Mouse (Mus musculus): ENCODE measurements around the gene Nipal3.

The Nipal3 gene

DNA sequence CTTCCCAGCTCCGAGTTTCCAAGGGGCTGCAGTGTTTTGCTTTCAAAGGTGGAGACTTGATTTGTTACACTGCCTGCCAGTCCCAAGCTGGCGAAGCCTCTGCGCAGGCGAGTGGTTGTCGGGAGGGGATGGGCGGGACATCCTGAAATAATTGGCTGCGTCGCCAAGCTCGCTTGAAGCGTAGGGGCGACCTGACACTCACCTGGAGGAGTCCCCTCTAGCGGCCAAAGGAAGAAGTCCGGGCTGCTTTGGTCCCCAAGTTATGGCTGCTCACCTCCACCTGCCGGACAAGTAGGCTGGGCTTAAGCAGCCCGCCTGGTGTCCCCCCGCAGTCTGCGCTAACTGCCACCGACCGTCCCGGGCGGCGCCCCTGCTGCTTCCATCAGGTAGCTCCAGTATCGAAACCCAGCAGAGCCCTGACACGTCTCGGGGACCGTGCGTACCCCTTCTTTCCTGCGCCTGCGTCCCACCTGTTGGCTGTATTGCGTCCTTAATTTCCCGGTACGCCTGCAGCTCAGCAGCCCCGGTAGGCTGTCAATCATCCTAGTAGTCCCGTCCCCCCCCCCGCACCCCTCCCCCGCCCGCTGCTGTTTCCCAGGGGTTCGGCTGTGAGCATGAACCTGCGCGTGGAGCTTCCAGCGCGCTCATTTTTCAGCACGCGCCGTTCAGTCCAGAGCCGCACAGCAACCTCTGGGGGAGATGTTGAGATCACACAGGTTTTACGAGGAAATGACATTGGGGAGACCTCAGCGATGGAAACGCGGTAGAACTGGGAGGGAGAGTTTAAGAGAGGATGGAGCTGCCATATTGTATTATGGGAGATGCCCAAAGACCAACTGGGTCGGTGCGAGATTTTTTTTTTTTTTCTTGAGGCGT is at the start of gene Nipal3, which contains the start of gene Stpg1:
TSS of gene Nipal3 (minus strand) at position 518 of the 876 bp plus-strand sequence.
TSS of gene Stpg1 (plus strand) at position 270 of the 876 bp plus-strand sequence.
- DNase-seq (ENCODE audit: low read depth, low spot score) = peak; percentile 89

DNA sequence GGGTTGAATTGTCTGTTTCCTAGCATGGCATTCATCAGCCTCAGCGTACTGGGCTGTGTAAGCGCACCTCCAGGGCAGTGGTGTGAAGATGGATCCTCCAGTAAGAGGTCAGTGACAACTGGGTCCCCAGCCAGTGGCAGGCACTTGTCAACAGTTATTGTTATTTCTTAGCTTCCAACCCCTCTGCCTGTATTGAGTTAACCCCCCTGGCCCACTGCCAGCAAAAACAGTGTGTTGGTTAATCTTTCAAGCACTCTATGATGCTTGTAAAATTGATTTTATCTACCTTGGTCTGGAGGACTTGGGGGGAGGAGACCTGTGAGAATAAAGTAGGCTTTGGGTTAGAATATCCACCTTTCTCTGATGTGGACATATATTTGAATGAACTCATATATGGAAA is 49.4 kb upstream of the Nipal3 start:
- DNase-seq (ENCODE audit: low read depth, low spot score) = no peak

DNA sequence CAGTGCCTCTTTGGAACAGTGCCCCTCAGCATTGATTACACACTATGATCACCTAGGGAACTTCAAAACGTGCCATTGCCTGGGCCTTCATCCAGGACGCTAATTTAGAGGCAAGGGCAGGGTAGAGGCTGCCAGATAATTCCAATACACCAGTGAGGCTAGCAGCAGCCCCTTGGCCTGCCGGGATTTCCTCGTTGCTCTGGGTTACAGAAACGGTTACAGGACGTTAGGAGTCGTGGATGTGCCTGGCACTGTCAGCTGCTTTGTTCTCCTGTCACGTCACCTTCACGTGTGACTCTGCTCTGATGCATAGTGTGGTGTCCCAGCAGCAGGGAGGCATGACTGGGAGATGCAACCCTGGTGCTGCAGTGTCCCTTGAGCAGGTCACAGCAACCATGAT is 45.2 kb upstream of the Nipal3 start:
- DNase-seq (ENCODE audit: low read depth, low spot score) = no peak

DNA sequence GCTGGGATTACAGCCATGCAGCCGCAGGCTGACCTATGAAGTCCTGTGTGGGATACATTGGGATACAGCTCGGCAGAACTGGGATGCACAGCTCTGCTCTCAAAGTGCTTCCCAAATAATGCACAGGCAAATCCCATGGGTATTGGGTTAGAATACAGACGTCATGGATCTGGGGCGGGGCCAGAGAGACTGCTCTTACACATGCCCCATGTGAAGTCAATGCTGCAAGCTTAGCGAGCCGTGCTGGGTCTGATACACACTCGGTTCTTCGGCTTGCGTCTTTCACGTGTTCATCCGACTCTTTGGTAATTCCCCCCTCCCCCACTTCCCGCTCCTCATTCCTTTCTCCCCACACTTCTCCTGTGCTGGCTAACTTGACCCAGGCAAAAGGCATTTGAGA is 44.2 kb upstream of the Nipal3 start:
- DNase-seq (ENCODE audit: low read depth, low spot score) = no peak

DNA sequence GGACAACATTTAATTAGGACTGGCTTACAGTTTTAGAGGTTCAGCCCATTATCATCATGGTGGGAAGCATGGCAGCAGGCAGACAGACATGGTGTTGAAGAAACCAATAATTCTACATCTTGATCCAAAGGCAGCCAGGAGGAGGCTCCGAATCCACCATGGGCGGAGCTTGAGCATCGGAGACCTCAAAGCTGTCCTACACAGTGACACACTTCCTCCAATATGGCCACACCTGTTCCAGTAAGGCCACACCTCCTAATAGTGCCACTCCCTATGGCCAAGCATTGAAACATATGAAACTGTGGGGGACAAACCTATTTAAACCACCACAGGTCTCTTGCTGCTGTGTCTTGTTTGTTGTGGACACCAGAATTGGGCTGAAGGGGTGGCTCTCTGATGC is 40.2 kb upstream of the Nipal3 start:
- no peak for DNase-seq (ENCODE audit: low read depth, low spot score)

DNA sequence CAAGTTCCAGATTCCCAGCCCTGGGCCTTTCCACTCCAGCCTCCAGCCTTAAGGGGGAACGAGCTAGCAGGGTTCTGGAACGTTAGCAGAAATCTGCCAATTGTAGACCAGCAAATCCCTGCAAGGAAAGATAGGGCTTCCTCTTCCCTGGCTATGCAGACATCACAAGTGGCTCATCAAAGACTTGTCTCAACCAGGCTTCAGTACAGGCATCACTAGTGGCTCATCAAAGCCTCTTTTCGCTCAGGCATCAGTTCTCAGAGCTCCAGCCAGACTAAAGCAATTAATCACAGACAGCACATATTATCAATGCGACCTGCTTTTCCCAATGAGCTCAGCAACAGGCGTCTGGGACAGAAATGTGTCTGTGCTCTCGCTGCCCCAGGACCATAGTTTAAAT is 38.2 kb upstream of the Nipal3 start:
- no peak for DNase-seq (ENCODE audit: low read depth, low spot score)

DNA sequence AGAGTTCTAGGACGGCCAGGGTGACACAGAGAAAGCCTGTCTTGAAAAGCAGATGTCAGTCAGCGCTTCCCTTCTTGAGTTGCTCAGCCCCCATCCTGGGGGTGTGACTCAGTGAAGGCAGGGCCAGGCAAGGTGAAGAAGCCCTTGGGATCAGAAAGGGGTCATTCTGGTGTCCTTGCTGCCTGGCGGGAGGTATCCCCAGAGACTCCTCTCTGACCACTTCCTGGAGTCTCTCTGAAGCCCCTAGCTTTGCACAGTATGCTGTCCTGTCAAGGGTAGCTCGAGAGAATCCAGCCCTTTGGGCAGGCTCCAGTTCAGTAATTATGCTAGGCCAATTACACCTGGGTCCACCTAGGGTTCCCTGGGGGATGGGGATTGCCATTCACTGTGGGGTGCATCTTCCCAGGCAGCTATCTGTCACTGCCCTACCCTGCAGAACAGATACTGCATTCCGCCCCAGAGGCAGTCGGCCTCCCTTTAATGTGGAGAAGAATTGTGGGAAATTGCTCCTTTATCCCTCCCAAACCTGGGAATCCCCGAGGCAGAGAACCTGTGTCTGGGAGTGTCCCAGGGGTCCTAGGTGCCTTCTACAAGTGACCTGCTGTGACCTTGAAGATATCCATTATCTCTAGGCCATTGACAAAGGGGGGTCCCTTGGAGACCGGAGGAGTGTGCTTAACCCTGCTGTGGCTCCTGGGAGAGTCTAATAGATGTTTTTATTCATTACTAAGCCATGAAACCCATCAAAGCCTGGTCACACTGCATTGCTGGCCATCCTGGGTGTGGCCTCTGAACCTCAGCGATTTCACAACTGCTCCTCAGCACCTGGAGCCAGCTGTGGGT is 37.2 kb upstream of the Nipal3 start:
- no peak for DNase-seq (ENCODE audit: low read depth, low spot score)

DNA sequence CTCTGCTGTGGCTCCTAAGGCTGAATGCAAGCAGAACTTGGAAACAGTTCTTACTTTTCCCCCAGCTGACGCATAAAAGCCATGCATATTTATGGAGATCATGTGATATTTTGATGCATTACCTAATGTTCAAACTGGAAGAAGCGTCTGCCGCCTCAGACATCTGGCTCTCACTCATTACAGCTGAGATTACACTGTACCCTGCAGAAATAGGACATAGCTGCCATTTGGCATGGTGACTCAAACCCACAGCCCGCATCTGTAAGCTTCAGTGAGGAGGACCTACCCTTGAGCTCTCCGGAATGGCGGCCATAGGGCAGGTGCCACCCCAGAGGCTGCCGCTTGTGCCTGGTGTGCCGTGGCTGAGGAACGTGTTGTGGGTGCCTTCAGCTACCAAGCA is 36.4 kb upstream of the Nipal3 start:
- no peak for DNase-seq (ENCODE audit: low read depth, low spot score)

DNA sequence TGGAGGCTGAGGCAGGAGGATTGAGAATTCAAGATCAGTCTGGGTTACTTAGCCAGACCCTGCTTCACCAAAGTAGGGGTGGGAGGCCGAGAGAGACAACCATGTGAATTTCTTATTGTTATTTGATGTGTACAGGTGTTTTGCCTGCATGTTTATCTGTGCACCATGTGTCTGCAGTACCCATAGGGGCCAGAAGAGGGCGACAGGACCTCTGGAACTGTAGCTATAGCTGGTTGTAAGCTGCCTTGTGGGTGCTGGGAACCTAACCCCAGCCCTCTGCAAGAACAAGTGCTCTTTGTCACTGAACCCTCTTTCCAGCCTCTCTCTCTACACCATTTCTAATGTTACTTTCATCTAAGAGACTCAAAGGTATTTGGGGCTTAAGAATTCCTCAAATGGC is 35.4 kb upstream of the Nipal3 start:
- no peak for DNase-seq (ENCODE audit: low read depth, low spot score)

DNA sequence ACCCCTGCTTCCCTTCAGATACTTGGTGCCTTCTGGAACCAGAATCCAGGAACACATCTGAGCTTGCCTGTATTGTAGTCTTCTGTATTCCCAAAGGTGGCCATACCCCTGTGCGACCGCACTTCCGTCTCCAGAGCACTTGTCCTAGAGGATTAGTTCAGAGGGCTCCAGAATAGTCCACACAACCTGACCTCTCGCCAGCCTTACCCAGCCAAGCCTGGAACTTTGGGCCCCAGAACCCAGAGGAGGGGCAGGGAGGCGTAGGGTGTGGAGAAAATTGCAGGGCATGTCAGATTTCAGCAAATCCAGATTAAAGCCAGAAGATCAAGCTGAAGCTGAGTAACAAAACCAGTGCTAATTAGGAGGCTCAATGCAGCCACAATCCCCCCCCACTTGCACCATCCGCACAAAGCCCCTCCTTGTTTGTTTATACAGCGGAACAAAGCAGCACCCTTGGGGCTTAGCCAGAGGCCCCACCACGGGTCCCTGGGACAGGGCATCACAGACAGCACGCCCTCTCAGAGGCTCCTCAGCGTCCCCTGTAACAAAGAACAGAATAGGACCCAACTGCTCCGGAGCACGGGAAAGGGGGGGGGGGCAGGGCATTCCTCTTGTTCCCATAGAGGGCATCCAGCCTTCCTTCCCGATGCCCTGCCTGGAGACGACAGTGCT is 31.3 kb upstream of the Nipal3 start:
- DNase-seq (ENCODE audit: low read depth, low spot score) = no peak

DNA sequence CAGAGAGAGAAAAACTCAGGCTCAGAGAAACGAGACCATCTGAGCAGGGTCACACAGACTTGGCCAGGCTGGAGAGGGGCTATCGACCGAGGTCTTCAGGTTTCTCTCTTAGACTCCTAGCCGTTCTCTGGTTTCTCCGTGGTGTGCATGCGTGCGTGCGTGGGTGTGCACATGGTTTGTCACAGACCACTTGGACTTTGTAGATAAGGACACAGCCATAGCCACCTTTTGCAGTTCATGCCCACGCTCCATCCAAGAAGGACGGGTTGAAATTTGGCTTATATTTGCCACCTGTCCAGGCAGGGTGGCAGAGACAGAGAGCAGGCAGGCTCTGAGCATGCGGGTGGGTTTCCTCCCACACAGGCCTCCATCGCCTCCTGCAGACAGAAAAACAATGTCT is 30.2 kb upstream of the Nipal3 start:
- no peak for DNase-seq (ENCODE audit: low read depth, low spot score)

DNA sequence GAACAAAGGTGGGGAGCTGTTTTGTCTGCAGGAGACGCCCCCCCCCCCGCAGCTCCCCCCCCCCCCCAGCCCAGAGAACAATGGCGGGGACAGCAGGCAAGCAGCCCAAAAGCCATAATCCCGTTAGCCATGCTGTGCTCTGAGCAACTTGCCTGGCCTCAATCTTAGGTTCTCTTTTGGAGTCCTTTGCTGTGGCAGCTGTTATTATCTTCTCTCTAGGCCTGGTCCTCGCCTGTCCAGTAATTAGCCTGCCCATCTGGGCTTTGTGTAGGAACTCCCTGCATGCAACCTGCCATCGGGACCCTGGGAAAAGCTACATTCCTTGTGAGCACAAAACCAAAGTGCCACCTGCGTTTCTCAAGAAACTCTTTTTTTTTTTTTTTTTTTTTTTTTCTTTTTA is 29.1 kb upstream of the Nipal3 start:
- DNase-seq (ENCODE audit: low read depth, low spot score) = no peak

DNA sequence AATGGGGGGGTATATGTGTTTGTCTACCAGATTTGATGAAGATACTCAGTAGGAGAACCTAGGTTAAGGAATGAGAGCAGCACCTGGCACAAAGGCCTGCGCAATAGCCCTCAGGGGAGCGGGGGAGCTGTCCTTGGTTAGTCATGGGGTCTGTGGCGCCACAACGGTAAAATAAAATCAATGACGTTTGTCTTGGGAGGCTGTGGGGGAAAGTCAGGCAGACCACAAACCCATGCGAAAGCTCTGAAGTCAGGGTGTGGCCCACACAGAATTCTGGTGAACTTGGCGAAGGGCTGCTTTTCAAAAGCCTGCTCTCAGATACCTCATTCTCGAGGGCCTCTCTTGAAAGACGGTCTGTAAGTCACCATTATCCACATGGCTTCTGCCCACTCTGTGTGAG is 25.6 kb upstream of the Nipal3 start:
- no peak for DNase-seq (ENCODE audit: low read depth, low spot score)

DNA sequence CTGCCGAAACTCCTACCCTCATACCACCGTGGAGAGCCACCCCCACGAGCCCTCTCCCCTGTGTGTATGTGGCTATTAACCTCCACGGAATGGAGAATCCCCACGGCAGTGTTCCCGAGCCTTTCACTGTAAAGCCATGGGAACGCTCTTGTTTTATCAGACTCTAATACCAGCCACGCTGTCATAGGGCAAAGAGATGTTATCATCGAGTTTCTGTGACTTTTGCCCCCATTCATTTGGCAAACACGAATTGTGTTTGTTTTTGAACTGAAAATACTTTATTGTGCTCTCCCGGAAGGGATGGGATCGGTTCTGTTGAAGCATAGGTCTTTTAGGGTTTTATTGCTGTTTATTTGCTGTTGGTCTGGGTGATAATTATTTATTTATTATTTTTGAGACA is 23.3 kb upstream of the Nipal3 start:
- DNase-seq (ENCODE audit: low read depth, low spot score) = no peak

DNA sequence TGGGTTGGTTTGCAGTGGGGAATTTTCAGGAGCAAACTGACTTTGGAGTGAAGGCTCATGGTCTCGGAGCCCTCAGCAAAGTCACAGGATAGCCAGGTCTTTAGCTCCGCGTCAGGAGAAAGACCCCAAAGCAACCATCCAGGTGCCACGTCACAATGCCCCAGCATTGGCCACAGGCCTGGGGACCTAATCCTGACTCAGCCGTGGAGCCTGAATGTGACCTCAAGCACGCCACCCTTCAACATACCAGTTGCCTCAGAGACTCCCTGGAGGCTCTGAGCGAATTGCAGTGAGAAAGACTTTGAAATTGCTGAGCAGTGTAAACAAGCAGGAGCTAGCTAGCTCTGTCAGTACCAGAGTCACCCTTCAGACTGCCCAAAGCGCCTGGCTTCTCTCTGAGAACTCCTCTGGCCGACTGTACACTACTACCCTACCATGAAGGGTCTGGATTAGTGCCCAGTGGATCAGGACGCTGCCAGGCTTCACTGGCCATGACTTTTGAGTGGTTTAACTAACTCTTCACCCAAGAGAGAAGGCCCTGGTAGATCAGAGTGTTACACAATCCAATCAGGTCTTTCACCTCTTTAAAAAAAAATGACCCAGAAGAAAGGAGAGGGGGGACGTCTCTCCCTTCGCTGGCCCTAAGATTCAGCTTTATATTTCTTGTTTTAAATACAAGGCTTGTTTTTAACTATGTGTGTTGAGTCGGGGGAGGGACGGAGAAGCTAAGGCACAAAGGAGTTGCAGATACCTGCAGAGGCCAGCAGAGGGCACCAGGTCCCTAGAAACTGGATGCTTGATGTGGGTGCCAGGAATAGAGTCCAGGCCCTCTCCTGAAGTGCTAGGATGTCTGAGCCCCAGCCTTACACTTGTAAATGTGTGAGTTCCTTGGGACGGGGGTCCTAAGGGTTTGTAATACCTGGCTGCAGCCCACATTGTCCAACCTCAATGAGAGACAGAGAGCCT is 21.8 kb upstream of the Nipal3 start:
- DNase-seq (ENCODE audit: low read depth, low spot score) = no peak

DNA sequence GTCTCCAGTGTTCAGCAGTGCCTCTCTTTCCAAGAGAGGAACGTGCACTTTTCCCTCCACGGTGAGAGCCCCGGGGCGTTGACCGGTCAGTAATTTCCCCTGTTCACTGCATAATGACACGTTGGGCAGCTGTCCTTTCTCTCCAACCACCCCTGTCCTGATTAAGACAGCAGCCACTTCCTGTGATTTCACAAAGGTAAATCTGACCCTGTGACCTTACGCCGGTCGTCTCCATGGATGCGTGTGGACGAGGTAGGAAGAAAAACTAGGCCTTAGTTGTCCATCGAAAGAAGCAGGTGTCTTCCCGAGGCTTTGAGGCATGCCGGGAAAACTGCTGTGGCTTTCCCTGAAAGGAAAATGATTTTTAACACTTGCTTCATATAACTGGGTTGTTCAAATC is 20.1 kb upstream of the Nipal3 start:
- no peak for DNase-seq (ENCODE audit: low read depth, low spot score)

DNA sequence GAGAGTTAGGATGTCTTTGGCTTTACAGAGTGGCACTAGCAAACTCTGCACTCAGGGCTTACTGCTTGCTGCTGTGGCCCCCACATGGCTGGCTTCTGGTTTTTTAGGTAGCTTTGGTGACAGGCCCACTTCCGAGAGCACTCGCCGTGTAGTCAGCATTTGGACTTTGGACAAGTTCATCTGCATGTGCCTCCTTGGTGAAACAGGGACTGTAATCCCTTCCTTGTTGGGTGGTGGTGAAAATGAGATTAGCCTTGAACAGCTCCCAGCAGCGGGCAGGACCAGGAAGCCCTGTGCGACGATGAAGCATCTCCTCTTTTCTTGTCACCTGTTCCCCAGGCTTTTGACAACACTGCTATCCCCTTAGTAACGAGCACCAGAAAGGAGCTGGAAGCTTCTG is 19.0 kb upstream of the Nipal3 start:
- DNase-seq (ENCODE audit: low read depth, low spot score) = no peak

DNA sequence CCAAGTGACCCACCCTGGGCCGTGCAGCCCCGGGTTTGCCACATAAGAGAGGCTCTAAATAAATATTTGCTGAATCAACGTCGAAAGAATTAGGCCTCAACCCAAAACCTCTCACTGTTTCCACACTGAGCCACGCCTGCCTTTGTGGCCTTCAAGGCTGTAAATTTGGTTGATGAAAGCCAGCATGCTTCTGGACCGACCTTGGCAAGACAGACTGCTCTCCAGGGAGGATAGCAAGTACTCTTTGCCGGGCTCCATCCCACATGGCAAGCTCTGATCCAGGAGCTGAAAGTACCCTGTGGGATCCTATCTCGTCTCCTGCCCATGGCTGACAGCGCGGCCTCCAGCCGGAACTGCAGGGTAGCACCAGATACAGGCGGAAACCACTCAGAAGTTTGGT is 14.7 kb upstream of the Nipal3 start:
- no peak for DNase-seq (ENCODE audit: low read depth, low spot score)

DNA sequence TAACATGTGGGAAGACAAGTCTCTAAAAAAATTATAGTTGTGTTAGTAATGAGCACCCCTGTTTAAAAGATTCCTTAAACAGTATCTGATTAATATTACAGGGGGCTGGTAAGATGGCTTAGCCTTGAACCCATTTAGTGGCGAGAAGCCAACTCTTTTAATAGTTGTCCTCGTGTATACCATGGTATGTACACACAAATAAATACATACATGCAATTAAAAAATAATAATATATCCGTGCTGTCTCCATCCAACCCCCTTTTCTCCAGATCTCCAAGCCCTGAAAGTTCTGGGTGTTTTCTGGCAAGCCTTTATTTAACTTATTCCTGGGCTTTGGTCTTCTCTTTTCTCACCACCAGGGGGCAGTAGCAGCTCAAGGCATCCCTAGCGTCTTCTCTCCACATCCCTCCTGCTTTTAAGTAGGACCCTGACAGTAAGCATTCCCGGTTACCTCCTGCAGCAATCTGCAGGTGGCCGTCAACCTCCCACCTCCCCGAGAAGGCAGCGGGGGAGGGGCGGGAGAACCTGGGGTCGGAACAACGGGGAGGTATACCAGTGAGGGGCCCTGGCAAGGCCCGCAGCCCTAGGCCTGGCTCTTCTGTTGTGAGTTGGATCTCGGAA is 13.7 kb upstream of the Nipal3 start:
- peak; percentile 72 for DNase-seq (ENCODE audit: low read depth, low spot score)

DNA sequence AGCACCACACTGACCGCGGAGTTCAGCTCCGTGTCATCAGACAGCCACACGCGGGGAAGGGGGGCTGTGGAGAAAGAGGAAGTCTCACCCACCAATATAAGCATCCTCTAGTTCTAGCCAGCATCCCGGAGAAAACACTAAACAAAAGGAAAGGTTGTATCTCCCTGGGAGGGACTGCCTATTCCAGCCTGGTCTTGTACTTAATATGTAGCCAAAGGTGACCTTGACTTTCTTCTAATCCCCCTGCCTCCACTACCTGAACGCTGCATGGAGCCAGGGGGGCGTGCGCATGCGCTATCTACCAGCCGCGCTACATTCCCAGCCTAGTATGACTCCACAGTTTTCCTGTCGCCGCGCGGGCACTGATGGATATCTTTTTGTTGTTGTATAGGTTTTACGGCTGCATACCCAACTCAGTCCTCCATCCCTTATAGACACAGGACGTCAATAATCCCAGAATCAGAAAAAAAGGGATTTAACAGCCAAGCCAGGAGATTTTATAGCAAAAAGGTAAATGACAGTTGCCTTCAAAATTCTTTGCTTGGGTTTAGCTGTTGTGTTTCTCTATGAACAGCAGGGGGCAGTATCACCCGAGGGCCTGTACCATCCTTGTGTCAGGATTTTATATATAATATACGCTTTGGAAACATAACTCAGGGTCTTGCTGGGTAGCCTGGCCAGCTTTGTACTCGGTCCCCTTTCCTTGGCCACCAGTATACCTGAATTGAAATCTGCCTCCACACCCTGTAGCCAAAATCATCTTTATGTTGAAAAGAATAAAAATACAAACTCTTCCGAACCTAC is 12.9 kb upstream of the Nipal3 start:
- DNase-seq (ENCODE audit: low read depth, low spot score) = no peak
